Mouse (Mus musculus): ENCODE measurements around the gene Cfdp1. TPM values are rescaled to one million over a fixed set of nuclear protein-coding genes. Genes with fewer than 3 reads are reported as not detected.

The Cfdp1 gene
- polyA plus RNA-seq, 1 experiment from 2014 or later = 206 TPM

GRCm38 (mm10) chr8:111741556-111741955, 112.5 kb downstream of the Cfdp1 start:
- no peak for DNase-seq (ENCODE audit: low spot score)
- Histone ChIP-seq H3K36me3 (ENCODE audit: control insufficient read depth, insufficient read depth, low read length) (no peaks in the 10 kb centered on the region), H3K27ac (ENCODE audit: low read depth, low read length) (no peak overlapping the region), H3K27me3 (ENCODE audit: control insufficient read depth, insufficient read depth, low read length) (no peaks in the 10 kb centered on the region), H3K9me3 (ENCODE audit: control insufficient read depth, low read length) (no peaks in the 10 kb centered on the region), H3K4me3 (ENCODE audit: low read depth, low read length) (peak overlapping the region; percentile 82; the same call in 1 of the 2 replicates), H3K4me1 (replicated peaks; ENCODE audit: control insufficient read depth, insufficient read depth, low read length) (peaks cover 24% of the 10 kb centered on the region), H3K4me2 (ENCODE audit: low read depth, low read length, severe bottlenecking) (peak overlapping the region; percentile 72), H3K9ac (ENCODE audit: low read length) (no peak overlapping the region)
- no peak for ATAC-seq (replicated peaks; ENCODE audit: low FRiP score)
- 84% methylated on average over 6 of the region's 6 CpGs for WGBS

GRCm38 (mm10) chr8:111740994-111741393, 113.1 kb downstream of the Cfdp1 start:
- WGBS = 93% methylated on average over 8 of the region's 8 CpGs
- H3K4me1 ChIP-seq (replicated peaks; ENCODE audit: control insufficient read depth, insufficient read depth, low read length) = peaks cover 27% of the 10 kb centered on the region
- no peaks in the 10 kb centered on the region for H3K27me3 ChIP-seq (ENCODE audit: control insufficient read depth, insufficient read depth, low read length)
- no peak overlapping the region for H3K4me2 ChIP-seq (ENCODE audit: low read depth, low read length, severe bottlenecking)
- ATAC-seq (replicated peaks; ENCODE audit: low FRiP score) = no peak
- peak; percentile 43 for DNase-seq (ENCODE audit: low spot score)
- H3K9me3 ChIP-seq (ENCODE audit: control insufficient read depth, low read length) = no peaks in the 10 kb centered on the region
- H3K36me3 ChIP-seq (ENCODE audit: control insufficient read depth, insufficient read depth, low read length) = no peaks in the 10 kb centered on the region
- no peak overlapping the region for H3K27ac ChIP-seq (ENCODE audit: low read depth, low read length)
- no peak overlapping the region for H3K9ac ChIP-seq (ENCODE audit: low read length)
- no peak overlapping the region for H3K4me3 ChIP-seq (ENCODE audit: low read depth, low read length)

- Histone ChIP-seq H3K4me1 (replicated peaks; ENCODE audit: control insufficient read depth, insufficient read depth, low read length) (peaks cover 26% of the 10 kb centered on the region), H3K4me3 (ENCODE audit: low read depth, low read length) (no peak overlapping the region), H3K36me3 (ENCODE audit: control insufficient read depth, insufficient read depth, low read length) (no peaks in the 10 kb centered on the region), H3K27ac (ENCODE audit: low read depth, low read length) (no peak overlapping the region), H3K4me2 (ENCODE audit: low read depth, low read length, severe bottlenecking) (no peak overlapping the region), H3K9ac (ENCODE audit: low read length) (no peak overlapping the region), H3K9me3 (ENCODE audit: control insufficient read depth, low read length) (no peaks in the 10 kb centered on the region), H3K27me3 (ENCODE audit: control insufficient read depth, insufficient read depth, low read length) (no peaks in the 10 kb centered on the region)
- WGBS = 72% methylated on average over 7 of the region's 7 CpGs
- no peak for ATAC-seq (replicated peaks; ENCODE audit: low FRiP score)
- DNase-seq (ENCODE audit: low spot score) = peak; percentile 43
These were observed 113.8 kb downstream of the Cfdp1 start for GRCm38 (mm10) chr8:111740301-111740711.

GRCm38 (mm10) chr8:111739604-111740003, 114.5 kb downstream of the Cfdp1 start:
- no peaks in the 10 kb centered on the region for H3K9me3 ChIP-seq (ENCODE audit: control insufficient read depth, low read length)
- ATAC-seq (replicated peaks; ENCODE audit: low FRiP score) (no peak), DNase-seq (ENCODE audit: low spot score) (peak; percentile 50)
- no peak overlapping the region for H3K4me3 ChIP-seq (ENCODE audit: low read depth, low read length)
- H3K27ac ChIP-seq (ENCODE audit: low read depth, low read length) = no peak overlapping the region
- H3K4me2 ChIP-seq (ENCODE audit: low read depth, low read length, severe bottlenecking) = no peak overlapping the region
- whole genome bisulfite sequencing = 48% methylated on average over 7 of the region's 7 CpGs
- peaks cover 33% of the 10 kb centered on the region for H3K4me1 ChIP-seq (replicated peaks; ENCODE audit: control insufficient read depth, insufficient read depth, low read length)
- no peak overlapping the region for H3K9ac ChIP-seq (ENCODE audit: low read length)
- no peaks in the 10 kb centered on the region for H3K27me3 ChIP-seq (ENCODE audit: control insufficient read depth, insufficient read depth, low read length)
- no peaks in the 10 kb centered on the region for H3K36me3 ChIP-seq (ENCODE audit: control insufficient read depth, insufficient read depth, low read length)

GRCm38 (mm10) chr8:111738867-111739266, 115.2 kb downstream of the Cfdp1 start:
- no peak overlapping the region for H3K4me3 ChIP-seq (ENCODE audit: low read depth, low read length)
- DNase-seq (ENCODE audit: low spot score) (peak; percentile 25), ATAC-seq (replicated peaks; ENCODE audit: low FRiP score) (no peak)
- no peaks in the 10 kb centered on the region for H3K9me3 ChIP-seq (ENCODE audit: control insufficient read depth, low read length)
- H3K4me1 ChIP-seq (replicated peaks; ENCODE audit: control insufficient read depth, insufficient read depth, low read length) = peaks cover 38% of the 10 kb centered on the region
- no peaks in the 10 kb centered on the region for H3K27me3 ChIP-seq (ENCODE audit: control insufficient read depth, insufficient read depth, low read length)
- H3K4me2 ChIP-seq (ENCODE audit: low read depth, low read length, severe bottlenecking) = no peak overlapping the region
- H3K9ac ChIP-seq (ENCODE audit: low read length) = no peak overlapping the region
- H3K27ac ChIP-seq (ENCODE audit: low read depth, low read length) = no peak overlapping the region
- no peaks in the 10 kb centered on the region for H3K36me3 ChIP-seq (ENCODE audit: control insufficient read depth, insufficient read depth, low read length)
- 78% methylated on average over 6 of the region's 6 CpGs for WGBS

GRCm38 (mm10) chr8:111736321-111736720, 117.8 kb downstream of the Cfdp1 start:
- H3K9me3 ChIP-seq (ENCODE audit: control insufficient read depth, low read length) = no peaks in the 10 kb centered on the region
- DNase-seq (ENCODE audit: low spot score) (peak; percentile 51), ATAC-seq (replicated peaks; ENCODE audit: low FRiP score) (no peak)
- peaks cover 39% of the 10 kb centered on the region for H3K4me1 ChIP-seq (replicated peaks; ENCODE audit: control insufficient read depth, insufficient read depth, low read length)
- no peak overlapping the region; the same call in 1 of the 2 replicates for H3K27ac ChIP-seq (ENCODE audit: low read depth, low read length)
- no peak overlapping the region for H3K9ac ChIP-seq (ENCODE audit: low read length)
- H3K36me3 ChIP-seq (ENCODE audit: control insufficient read depth, insufficient read depth, low read length) = no peaks in the 10 kb centered on the region
- H3K27me3 ChIP-seq (ENCODE audit: control insufficient read depth, insufficient read depth, low read length) = no peaks in the 10 kb centered on the region
- no peak overlapping the region for H3K4me2 ChIP-seq (ENCODE audit: low read depth, low read length, severe bottlenecking)
- WGBS = 68% methylated on average over 7 of the region's 7 CpGs
- no peak overlapping the region for H3K4me3 ChIP-seq (ENCODE audit: low read depth, low read length)

GRCm38 (mm10) chr8:111735791-111736190, 118.3 kb downstream of the Cfdp1 start:
- Histone ChIP-seq H3K4me1 (replicated peaks; ENCODE audit: control insufficient read depth, insufficient read depth, low read length) (peaks cover 44% of the 10 kb centered on the region), H3K36me3 (ENCODE audit: control insufficient read depth, insufficient read depth, low read length) (no peaks in the 10 kb centered on the region), H3K27me3 (ENCODE audit: control insufficient read depth, insufficient read depth, low read length) (no peaks in the 10 kb centered on the region), H3K9me3 (ENCODE audit: control insufficient read depth, low read length) (no peaks in the 10 kb centered on the region), H3K4me3 (ENCODE audit: low read depth, low read length) (no peak overlapping the region), H3K4me2 (ENCODE audit: low read depth, low read length, severe bottlenecking) (no peak overlapping the region), H3K27ac (ENCODE audit: low read depth, low read length) (no peak overlapping the region), H3K9ac (ENCODE audit: low read length) (no peak overlapping the region)
- DNase-seq (ENCODE audit: low spot score) (no peak), ATAC-seq (replicated peaks; ENCODE audit: low FRiP score) (no peak)
- 70% methylated on average over 4 of the region's 4 CpGs for WGBS

GRCm38 (mm10) chr8:111735335-111735761, 118.7 kb downstream of the Cfdp1 start:
- Histone ChIP-seq H3K9me3 (ENCODE audit: control insufficient read depth, low read length) (no peaks in the 10 kb centered on the region), H3K4me1 (replicated peaks; ENCODE audit: control insufficient read depth, insufficient read depth, low read length) (peaks cover 46% of the 10 kb centered on the region), H3K27ac (ENCODE audit: low read depth, low read length) (no peak overlapping the region), H3K36me3 (ENCODE audit: control insufficient read depth, insufficient read depth, low read length) (no peaks in the 10 kb centered on the region), H3K9ac (ENCODE audit: low read length) (no peak overlapping the region), H3K4me2 (ENCODE audit: low read depth, low read length, severe bottlenecking) (no peak overlapping the region), H3K27me3 (ENCODE audit: control insufficient read depth, insufficient read depth, low read length) (no peaks in the 10 kb centered on the region), H3K4me3 (ENCODE audit: low read depth, low read length) (no peak overlapping the region)
- DNase-seq (ENCODE audit: low spot score) = peak; percentile 51
- ATAC-seq (replicated peaks; ENCODE audit: low FRiP score) = no peak
- WGBS = 64% methylated on average over 8 of the region's 8 CpGs

GRCm38 (mm10) chr8:111734244-111734960, 119.7 kb downstream of the Cfdp1 start:
- H3K27me3 ChIP-seq (ENCODE audit: control insufficient read depth, insufficient read depth, low read length) = no peaks in the 10 kb centered on the region
- H3K4me2 ChIP-seq (ENCODE audit: low read depth, low read length, severe bottlenecking) = no peak overlapping the region
- no peak overlapping the region for H3K9ac ChIP-seq (ENCODE audit: low read length)
- no peak overlapping the region for H3K4me3 ChIP-seq (ENCODE audit: low read depth, low read length)
- ATAC-seq (replicated peaks; ENCODE audit: low FRiP score) = no peak
- DNase-seq (ENCODE audit: low spot score) = peak; percentile 33
- peaks cover 50% of the 10 kb centered on the region for H3K4me1 ChIP-seq (replicated peaks; ENCODE audit: control insufficient read depth, insufficient read depth, low read length)
- no peaks in the 10 kb centered on the region for H3K36me3 ChIP-seq (ENCODE audit: control insufficient read depth, insufficient read depth, low read length)
- H3K27ac ChIP-seq (ENCODE audit: low read depth, low read length) = 0 out of 2 replicates have a peak overlapping the region, but pooled peaks have one; percentile 18
- no peaks in the 10 kb centered on the region for H3K9me3 ChIP-seq (ENCODE audit: control insufficient read depth, low read length)
- 50% methylated on average over 6 of the region's 6 CpGs for WGBS
